Mouse (Mus musculus): ENCODE data around the gene Gm13698. TPM values are rescaled to one million over a fixed set of nuclear protein-coding genes. Genes with fewer than 3 reads are reported as not detected.
"Not testable (repeated sequence)": the region's sequence is repeated elsewhere in the genome, so short reads cannot be mapped to it uniquely, and the experiment has no call there.

Gene Gm13698
- total RNA-seq (2021): 1 to 10 TPM; 2.0 to 2.3 TPM

- intact Hi-C loops (cut with DNase I); DNase-seq: not testable (repeated sequence)
Observed at GRCm38 (mm10) chr2:83955393-83955792, at the start of gene Gm13698. TSS of gene Gm13698 (plus strand) at chr2:83955693.

DNA sequence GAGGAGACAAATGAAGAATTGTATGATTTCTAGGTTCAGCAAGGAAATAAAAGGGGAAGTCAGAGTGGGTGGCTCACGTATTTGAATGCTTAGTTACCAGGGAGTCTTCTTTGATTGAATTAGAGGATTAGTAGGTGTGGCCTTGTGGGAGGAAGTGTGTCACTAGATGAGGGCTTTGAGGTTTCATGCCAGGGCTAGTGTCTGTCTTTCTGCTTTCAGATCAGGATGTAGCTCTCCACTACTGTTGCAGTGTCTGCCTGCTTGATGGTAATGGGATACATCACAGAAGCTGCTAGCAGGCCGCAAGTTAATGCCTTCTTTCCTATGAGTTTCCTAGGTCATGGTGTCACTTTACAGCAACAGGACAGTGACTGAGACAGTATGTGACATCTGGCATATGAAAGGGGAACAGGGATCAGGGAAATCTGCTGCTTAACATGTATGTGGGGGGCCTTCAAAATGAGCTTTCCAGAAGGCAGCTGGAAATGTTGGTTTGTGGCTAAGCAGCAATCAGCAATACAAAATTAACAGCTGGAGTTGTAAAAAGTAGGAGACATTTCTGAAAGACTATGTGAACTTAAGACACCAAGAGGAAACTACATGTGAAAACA lies 25.9 kb upstream of the Gm13698 start:
- intact Hi-C loops (cut with DNase I): no loop called here
- DNase-seq: no peak

GRCm38 (mm10) chr2:83940931-83941361 lies 14.5 kb upstream of the Gm13698 start, which contains the start of gene Zswim2:
TSS of gene Zswim2 (minus strand) at chr2:83941228.
- peak; percentile 75 for DNase-seq
- intact Hi-C loops (cut with DNase I): no loop called here

DNA sequence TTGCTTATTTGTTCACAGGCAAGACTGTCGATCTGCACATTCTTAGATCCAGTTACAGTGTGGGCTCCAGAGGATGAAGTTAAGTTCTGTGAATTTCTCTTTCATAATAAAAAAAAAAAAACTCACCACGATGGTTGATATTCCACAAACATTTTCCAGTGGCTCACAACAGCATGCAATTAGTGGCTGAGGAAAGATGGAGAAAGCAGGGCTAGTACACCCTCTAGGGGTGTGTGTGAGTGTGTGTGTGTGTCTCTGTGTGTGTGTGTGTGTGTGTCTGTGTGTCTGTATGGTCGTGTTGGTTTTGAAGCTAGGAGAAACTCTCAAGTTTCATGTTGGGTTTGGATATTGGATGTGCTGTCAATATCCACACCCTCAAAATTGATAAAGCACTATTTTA lies 14.1 kb upstream of the Gm13698 start:
- intact Hi-C loops (cut with DNase I): no loop called here
- DNase-seq: no peak

DNA sequence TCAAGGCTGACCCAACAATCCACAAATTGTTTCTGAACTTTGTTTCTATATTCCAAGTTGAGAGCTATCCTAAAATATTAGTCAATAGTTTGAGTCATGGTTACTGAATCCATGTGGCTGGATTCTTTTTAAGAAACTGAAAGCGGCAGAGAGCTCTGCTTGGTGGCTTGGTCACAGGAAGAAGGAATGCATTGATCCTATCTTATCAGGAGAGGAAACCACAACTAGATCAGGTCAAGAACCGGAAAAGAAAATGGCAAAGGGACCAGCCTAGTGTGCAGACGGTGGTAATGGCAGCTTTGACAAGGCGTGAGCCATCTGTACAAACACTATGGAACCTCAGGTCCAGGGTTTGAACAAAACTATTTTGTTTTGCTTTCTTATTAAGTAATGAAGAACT lies 13.7 kb upstream of the Gm13698 start:
- no peak for DNase-seq
- intact Hi-C loops (cut with DNase I): no loop called here

DNA sequence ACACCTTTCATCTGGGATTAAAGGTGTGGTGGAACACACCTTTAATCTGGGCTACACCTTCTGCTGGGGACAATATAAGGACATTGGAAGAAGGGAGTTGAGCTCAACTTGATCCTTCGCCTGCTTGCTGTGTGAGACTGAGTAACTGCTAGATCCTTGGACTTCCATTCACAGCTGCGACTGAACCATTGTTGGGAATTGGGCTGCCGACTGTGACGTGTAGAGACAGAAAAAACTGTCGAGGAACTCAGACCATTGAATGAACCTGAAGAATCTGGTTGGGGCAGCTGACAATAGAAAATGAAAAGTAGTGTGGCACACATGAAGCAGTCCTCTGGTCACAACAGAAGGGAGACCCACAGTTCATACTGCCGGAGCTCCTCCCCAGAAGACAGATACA lies 5.7 kb downstream of the Gm13698 start, which contains the start of gene Gm13693:
Gene Gm13693, plus strand, starts transcription at position 301 of the 400 bp plus-strand sequence.
- intact Hi-C loops (cut with DNase I); DNase-seq: not testable (repeated sequence)

- DNase-seq; intact Hi-C loops (cut with DNase I): not testable (repeated sequence)
Observed at GRCm38 (mm10) chr2:83967013-83967412, 11.5 kb downstream of the Gm13698 start, which contains the start of gene Gm13695. TSS of gene Gm13695 (plus strand) at chr2:83967313.

DNA sequence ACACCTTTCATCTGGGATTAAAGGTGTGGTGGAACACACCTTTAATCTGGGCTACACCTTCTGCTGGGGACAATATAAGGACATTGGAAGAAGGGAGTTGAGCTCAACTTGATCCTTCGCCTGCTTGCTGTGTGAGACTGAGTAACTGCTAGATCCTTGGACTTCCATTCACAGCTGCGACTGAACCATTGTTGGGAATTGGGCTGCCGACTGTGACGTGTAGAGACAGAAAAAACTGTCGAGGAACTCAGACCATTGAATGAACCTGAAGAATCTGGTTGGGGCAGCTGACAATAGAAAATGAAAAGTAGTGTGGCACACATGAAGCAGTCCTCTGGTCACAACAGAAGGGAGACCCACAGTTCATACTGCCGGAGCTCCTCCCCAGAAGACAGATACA lies 17.3 kb downstream of the Gm13698 start, which contains the start of gene Gm13696:
Gene Gm13696, plus strand, starts transcription at position 301 of the 400 bp plus-strand sequence.
- intact Hi-C loops (cut with DNase I): not testable (repeated sequence)

DNA sequence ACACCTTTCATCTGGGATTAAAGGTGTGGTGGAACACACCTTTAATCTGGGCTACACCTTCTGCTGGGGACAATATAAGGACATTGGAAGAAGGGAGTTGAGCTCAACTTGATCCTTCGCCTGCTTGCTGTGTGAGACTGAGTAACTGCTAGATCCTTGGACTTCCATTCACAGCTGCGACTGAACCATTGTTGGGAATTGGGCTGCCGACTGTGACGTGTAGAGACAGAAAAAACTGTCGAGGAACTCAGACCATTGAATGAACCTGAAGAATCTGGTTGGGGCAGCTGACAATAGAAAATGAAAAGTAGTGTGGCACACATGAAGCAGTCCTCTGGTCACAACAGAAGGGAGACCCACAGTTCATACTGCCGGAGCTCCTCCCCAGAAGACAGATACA lies 23.1 kb downstream of the Gm13698 start, which contains the start of gene Gm13694:
Gene Gm13694, plus strand, starts transcription at position 301 of the 400 bp plus-strand sequence.
- intact Hi-C loops (cut with DNase I); DNase-seq: not testable (repeated sequence)

More for the DNA sequence above, 17.3 kb downstream of the Gm13698 start, which contains the start of gene Gm13696:
- not testable (repeated sequence) for DNase-seq

- DNase-seq; intact Hi-C loops (cut with DNase I): not testable (repeated sequence)
Observed at GRCm38 (mm10) chr2:83984443-83984842, 28.9 kb downstream of the Gm13698 start, which contains the start of gene Gm13697. TSS of gene Gm13697 (plus strand) at chr2:83984743.

- intact Hi-C loops (cut with DNase I); DNase-seq: not testable (repeated sequence)
Observed at GRCm38 (mm10) chr2:83990253-83990652, 34.8 kb downstream of the Gm13698 start, which contains the start of gene Gm13691. TSS of gene Gm13691 (plus strand) at chr2:83990553.

DNA sequence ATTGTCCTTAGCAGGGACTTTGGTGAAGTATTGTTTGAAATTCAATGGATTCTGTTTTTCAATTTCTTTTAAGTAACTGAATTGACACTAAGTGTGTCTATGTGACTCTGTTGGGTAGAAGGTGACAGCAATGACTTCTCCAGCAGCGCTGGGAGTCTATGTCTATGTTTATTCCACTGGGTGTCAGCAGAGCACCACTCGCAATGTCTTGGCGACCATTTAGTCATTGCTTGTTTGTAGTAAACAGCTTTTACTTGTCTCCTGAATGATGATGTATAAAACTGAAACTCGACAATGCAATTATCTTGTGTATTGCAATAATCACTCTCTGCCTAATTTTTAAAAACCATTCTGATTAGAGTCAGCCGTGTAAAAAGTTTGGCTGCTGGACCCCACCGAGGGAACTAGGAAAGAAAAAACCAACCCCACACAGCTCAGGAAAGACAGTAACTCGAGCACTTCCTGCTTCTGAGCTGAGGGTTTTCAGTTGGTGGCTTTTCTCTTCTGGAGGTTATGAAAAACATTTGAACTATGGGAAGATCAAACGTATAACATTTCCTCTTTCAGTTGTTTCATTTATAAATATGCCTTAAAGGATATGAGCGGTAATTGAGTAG lies 38.3 kb downstream of the Gm13698 start:
- intact Hi-C loops (cut with DNase I); DNase-seq: not testable (repeated sequence)

GRCm38 (mm10) chr2:83994526-83994925 lies 39.0 kb downstream of the Gm13698 start:
- intact Hi-C loops (cut with DNase I); DNase-seq: not testable (repeated sequence)

Other genes with a start within 250 kb of the Gm13698 start
- gene Itgav, start 231.3 kb upstream of the Gm13698 start, total RNA-seq (2021): 10 to 100 TPM; 29.7 to 30.6 TPM
- gene Fam171b, start 143.1 kb upstream of the Gm13698 start, total RNA-seq (2021): 100 to 1,000 TPM; 133 to 144 TPM
- gene Zswim2, start 14.5 kb upstream of the Gm13698 start, total RNA-seq (2021): under 1 TPM in 1 of 2 experiments, not detected in 1; 0.28 TPM
- gene Gm13693, start 5.8 kb downstream of the Gm13698 start, total RNA-seq (2021): 1 to 10 TPM; 2.0 to 2.3 TPM
- gene Gm13695, start 11.6 kb downstream of the Gm13698 start, total RNA-seq (2021): not detected
- 1 to 10 TPM; 2.0 to 2.3 TPM for gene Gm13696, start 17.4 kb downstream of the Gm13698 start, total RNA-seq (2021)
- 1 to 10 TPM; 2.0 to 2.3 TPM for gene Gm13694, start 23.2 kb downstream of the Gm13698 start, total RNA-seq (2021)
- 1 to 10 TPM; 2.0 to 2.3 TPM for gene Gm13697, start 29.1 kb downstream of the Gm13698 start, total RNA-seq (2021)
- gene Gm13691, start 34.9 kb downstream of the Gm13698 start, total RNA-seq (2021): 1 to 10 TPM; 2.0 to 2.3 TPM